Mouse (Mus musculus) spleen, adult 2 months (tissue): ENCODE measurements around the gene Tnpo3. TPM values are rescaled to one million over a fixed set of nuclear protein-coding genes. Genes with fewer than 3 reads are reported as not detected.

Source experiments
- DNase-seq, 2 experiments: peaks; one replicate each; pipeline versions ENCODE4 v3.0.0 to v3.0.0-alpha.2; 2012 to 2021; ENCODE audit warnings: low spot score in 2 of 2, low read depth in 1 of 2
- H3K27ac ChIP-seq: fragments of 200-500 bp; 2 replicates; pipeline ENCODE4 v1.5.1; 2012; ENCODE audit warnings: low read length, inconsistent platforms; ENCODE audit not compliant: insufficient read depth
- H3K27me3 ChIP-seq: fragments of 200-500 bp; 2 replicates; pipeline ENCODE4 v1.6.1; 2012; ENCODE audit warnings: mild to moderate bottlenecking, moderate library complexity, low read length, inconsistent platforms; ENCODE audit not compliant: control insufficient read depth, insufficient read depth
- H3K36me3 ChIP-seq: fragments of 200-500 bp; 2 replicates; pipeline ENCODE4 v1.6.1; 2012; ENCODE audit warnings: mild to moderate bottlenecking, low read length, inconsistent platforms; ENCODE audit not compliant: control insufficient read depth, insufficient read depth
- H3K4me1 ChIP-seq: fragments of 200-500 bp; 2 replicates; pipeline ENCODE4 v1.6.1; 2011; ENCODE audit warnings: inconsistent platforms; ENCODE audit not compliant: control insufficient read depth, insufficient read depth, insufficient read length
- H3K4me3 ChIP-seq: fragments of 200-500 bp; 2 replicates; pipeline ENCODE4 v1.5.1; 2011; ENCODE audit warnings: mild to moderate bottlenecking, inconsistent platforms; ENCODE audit not compliant: insufficient read depth, insufficient read length; ENCODE audit errors: extremely low read depth
- CTCF ChIP-seq: fragments of 200-500 bp; IDR thresholded peaks from 2 replicates; pipeline ENCODE4 v1.5.1; 2011; ENCODE audit warnings: mild to moderate bottlenecking, inconsistent platforms; ENCODE audit not compliant: insufficient read depth, insufficient read length, insufficient replicate concordance; ENCODE audit errors: extremely low read depth
- POLR2A ChIP-seq: fragments of 200-500 bp; IDR thresholded peaks from 2 replicates; pipeline ENCODE4 v1.6.1; 2011; ENCODE audit warnings: low read depth, low read length, inconsistent platforms
- WGBS: fragments of 180-500 bp; shearing (Covaris S2); methylation state at CpG from one replicate; pipeline ENCODE4 v1.1.7; 2018; 5-methylcytosine and 5-hydroxymethylcytosine counted together
- polyA plus RNA-seq: library from polyadenylated mRNA; depleted of rRNA; stranded (reverse); fragments of >200 nt; gene quantifications from 2 replicates; pipeline ENCODE4 v1.2.3, GENCODE M21; 2012; rRNA removed

Gene Tnpo3
- 33.4 and 39.1 TPM in 2 replicates for polyA plus RNA-seq

DNA sequence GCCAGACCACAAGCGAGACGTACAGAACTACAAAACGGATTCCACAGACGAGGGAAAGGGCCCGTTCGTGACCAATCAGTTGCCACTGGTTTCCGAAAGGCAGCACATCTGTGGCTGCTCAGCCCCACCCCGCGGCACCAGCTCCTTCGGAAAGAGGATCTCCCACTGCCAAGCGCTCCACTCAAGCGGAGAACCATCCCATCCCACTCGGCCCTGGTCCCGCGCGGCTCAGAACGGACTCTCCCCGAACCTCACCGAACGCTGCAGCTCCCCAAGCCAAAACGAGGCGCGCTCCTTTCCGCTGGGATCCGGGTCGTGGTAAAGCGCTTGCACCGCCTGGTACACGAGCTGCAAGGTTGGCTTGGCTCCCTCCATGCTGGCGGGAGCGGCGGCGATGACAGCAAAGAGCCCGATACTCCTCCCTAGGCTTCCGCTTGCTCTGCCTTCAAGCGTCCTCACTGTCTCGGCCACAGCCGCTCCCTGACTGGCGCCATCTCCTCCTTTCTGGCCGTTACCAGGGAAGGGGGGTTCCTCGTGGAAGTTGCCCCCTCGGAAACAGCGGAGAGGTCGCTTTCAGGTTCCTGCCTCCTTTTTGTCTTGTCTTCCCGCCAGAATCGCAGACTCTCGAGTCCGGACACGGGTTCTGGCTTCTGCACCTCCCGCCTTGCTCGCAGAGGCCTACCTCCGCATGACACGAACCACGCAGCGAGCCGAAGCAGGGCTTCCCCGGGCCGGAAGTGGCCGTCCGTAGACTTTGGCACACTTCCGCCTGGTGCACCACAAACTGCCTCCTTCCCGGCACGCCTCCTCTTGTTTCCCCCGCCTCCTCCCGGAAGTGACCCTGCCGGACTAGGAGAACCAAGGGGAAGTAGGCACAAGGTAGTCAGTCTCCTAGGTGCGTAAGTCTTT lies at the start of gene Tnpo3:
Gene Tnpo3, minus strand, starts transcription at position 777 of the 909 bp plus-strand sequence.
- H3K4me3 ChIP-seq = peak within 1 kb of the TSS; percentile 90
- H3K27me3 ChIP-seq = no peaks in the 10 kb centered on the region; the same call in 1 of the 2 replicates
- H3K27ac ChIP-seq = peak within 1 kb of the TSS; percentile 87
- TF ChIP-seq POLR2A (peak; percentile 79), CTCF (no peak)
- peak; percentile 89 to 91 for DNase-seq
- WGBS = under 1% methylated on average over 67 of the region's 67 CpGs
- H3K36me3 ChIP-seq = no peaks in the 10 kb centered on the region
- H3K4me1 ChIP-seq = peaks cover 4% of the 10 kb centered on the region; the same call in 1 of the 2 replicates

DNA sequence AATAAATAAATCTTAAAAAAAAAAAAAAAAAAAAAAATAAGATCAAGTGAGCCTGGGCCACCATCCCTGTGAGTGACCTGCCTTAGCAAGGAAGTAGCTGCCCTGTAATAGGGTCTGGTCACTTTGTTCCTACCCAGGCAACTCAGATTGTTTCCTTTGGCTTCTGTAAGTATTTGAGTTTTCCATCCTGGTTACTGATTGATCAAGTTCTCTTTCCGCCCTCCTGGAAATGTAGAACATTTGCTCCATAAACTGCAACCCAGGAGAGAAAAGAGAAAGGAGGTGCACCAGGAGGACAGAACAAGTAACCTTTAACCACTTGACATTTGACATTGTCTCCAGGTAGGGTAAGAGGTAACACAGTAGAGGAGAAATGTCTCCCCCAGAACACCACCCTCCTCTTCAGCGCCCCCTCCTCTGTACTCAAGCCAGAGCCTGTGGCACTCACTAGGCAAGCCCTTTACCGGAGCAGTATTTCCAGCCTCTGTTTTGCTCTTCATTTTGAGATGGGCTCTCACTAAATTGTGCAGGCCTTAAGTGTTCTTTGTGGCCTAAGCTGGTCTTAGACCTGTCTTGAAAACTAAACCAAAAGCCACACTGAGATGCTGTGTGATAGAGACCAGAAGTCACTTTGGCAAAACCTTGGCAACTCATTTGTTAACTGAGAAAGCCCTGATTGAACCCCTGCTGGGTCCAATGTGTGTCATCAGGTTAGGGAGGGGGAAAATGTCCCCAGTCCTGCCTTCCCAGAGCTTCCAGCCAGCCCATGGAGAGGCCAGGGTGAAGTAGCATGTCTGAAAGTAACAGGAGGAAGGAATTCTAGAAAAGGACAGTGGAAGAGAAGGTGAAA lies 49.2 kb upstream of the Tnpo3 start:
- Histone ChIP-seq H3K4me3 (no peak overlapping the region), H3K27ac (no peak overlapping the region), H3K27me3 (no peaks in the 10 kb centered on the region), H3K4me1 (no peaks in the 10 kb centered on the region), H3K36me3 (no peaks in the 10 kb centered on the region)
- 95% methylated on average over 3 of the region's 3 CpGs for WGBS
- DNase-seq = no peak
- TF ChIP-seq POLR2A = no peak
- TF ChIP-seq CTCF = no peak

DNA sequence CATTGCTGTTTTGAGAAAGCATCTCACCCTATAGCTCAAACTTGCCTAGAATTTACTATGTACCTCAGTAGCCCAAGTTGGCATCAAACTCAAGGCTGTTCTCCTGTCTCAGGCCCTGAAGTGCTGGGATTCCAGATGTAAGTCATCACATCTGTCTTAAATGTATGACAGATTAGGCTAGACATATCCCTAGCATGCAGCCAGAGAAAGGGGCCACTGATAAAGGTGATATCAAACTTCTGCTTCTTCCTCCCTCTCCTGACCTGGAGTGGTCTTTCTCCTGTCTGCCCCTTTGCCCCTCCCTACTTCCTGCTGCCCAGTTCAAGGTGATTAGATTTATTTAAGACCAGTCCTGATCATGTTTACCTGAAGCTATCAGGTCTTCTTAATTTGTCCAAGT lies 43.6 kb upstream of the Tnpo3 start:
- H3K27ac ChIP-seq = no peak overlapping the region
- no peaks in the 10 kb centered on the region for H3K36me3 ChIP-seq
- no peak overlapping the region for H3K4me3 ChIP-seq
- H3K27me3 ChIP-seq = no peaks in the 10 kb centered on the region
- no peak for TF ChIP-seq CTCF
- TF ChIP-seq POLR2A = no peak
- no peak for DNase-seq
- H3K4me1 ChIP-seq = no peaks in the 10 kb centered on the region

GRCm38 (mm10) chr6:29650170-29650549 lies 40.5 kb upstream of the Tnpo3 start:
- Histone ChIP-seq H3K27me3 (no peaks in the 10 kb centered on the region), H3K4me3 (no peak overlapping the region), H3K36me3 (no peaks in the 10 kb centered on the region), H3K4me1 (no peaks in the 10 kb centered on the region), H3K27ac (no peak overlapping the region)
- no peak for DNase-seq
- WGBS = 26% methylated on average over 10 of the region's 10 CpGs
- TF ChIP-seq POLR2A (no peak), CTCF (no peak)

- no peaks in the 10 kb centered on the region for H3K4me1 ChIP-seq
- no peaks in the 10 kb centered on the region for H3K27me3 ChIP-seq
- peak; percentile 53 to 77 for DNase-seq
- no peak overlapping the region for H3K27ac ChIP-seq
- TF ChIP-seq POLR2A (no peak), CTCF (peak; percentile 94; the same call in 1 of the 2 replicates)
- H3K36me3 ChIP-seq = no peaks in the 10 kb centered on the region
- 32% methylated on average over 14 of the region's 14 CpGs for WGBS
- H3K4me3 ChIP-seq = no peak overlapping the region
Measured at GRCm38 (mm10) chr6:29649494-29650169, 39.9 kb upstream of the Tnpo3 start.

- DNase-seq = no peak
- Histone ChIP-seq H3K4me3 (no peak overlapping the region), H3K4me1 (no peaks in the 10 kb centered on the region), H3K27me3 (no peaks in the 10 kb centered on the region), H3K27ac (no peak overlapping the region), H3K36me3 (no peaks in the 10 kb centered on the region)
- WGBS = 88% methylated on average over 4 of the region's 4 CpGs
- no peak for TF ChIP-seq POLR2A
- TF ChIP-seq CTCF = no peak
Measured at GRCm38 (mm10) chr6:29641816-29642215, 32.1 kb upstream of the Tnpo3 start.
